Mouse (Mus musculus) heart, embryonic 10.5 days (tissue): ENCODE measurements around the gene Cacna1f. TPM values are rescaled to one million over a fixed set of nuclear protein-coding genes. Genes with fewer than 3 reads are reported as not detected.

Experiments
- DNase-seq: peaks from one replicate; pipeline ENCODE4 v3.0.0-alpha.2; 2017; ENCODE audit warnings: low spot score
- H3K27ac ChIP-seq: fragments of 300-500 bp; sonication (generic); 2 replicates; pipeline ENCODE4 v1.5.1; 2016; ENCODE audit warnings: mild to moderate bottlenecking
- H3K27me3 ChIP-seq: fragments of 300-500 bp; sonication (generic); 2 replicates; pipeline ENCODE4 v1.6.1; 2016; ENCODE audit warnings: mild to moderate bottlenecking; ENCODE audit not compliant: poor library complexity, insufficient read depth, severe bottlenecking
- H3K36me3 ChIP-seq: fragments of 300-500 bp; sonication (generic); 2 replicates; pipeline ENCODE4 v1.6.1; 2016; ENCODE audit warnings: mild to moderate bottlenecking, moderate library complexity
- H3K4me1 ChIP-seq: fragments of 300-500 bp; sonication (generic); 2 replicates; pipeline ENCODE4 v1.6.1; 2016; ENCODE audit warnings: mild to moderate bottlenecking
- H3K4me3 ChIP-seq: fragments of 300-500 bp; sonication (generic); 2 replicates; pipeline ENCODE4 v1.5.1; 2016; ENCODE audit warnings: mild to moderate bottlenecking, moderate library complexity
- H3K9me3 ChIP-seq: fragments of 300-500 bp; sonication (generic); 2 replicates; pipeline ENCODE4 v1.6.1; 2016; ENCODE audit warnings: mild to moderate bottlenecking, moderate library complexity
- WGBS: fragments of 180-500 bp; shearing (Covaris S2); methylation state at CpG from one replicate; pipeline ENCODE4 v1.1.7; 2016; 5-methylcytosine and 5-hydroxymethylcytosine counted together
- polyA plus RNA-seq: library from polyadenylated mRNA; unstranded; fragments of >200 nt; fragmentation: Nextera tagmentation; extraction: Ambion mirVana; gene quantifications from 2 replicates; pipeline ENCODE4 v1.2.1, GENCODE M21; 2016

Cacna1f gene
- polyA plus RNA-seq, 1 experiment from 2014 or later = 0.03 TPM

- 0 out of 2 replicates have a peak, but pooled peaks cover 4% of the 10 kb centered on the region for H3K4me1 ChIP-seq
- H3K36me3 ChIP-seq = no peaks in the 10 kb centered on the region
- H3K27me3 ChIP-seq = peaks cover 24% of the 10 kb centered on the region
- H3K27ac ChIP-seq = no peak overlapping the region
- H3K9me3 ChIP-seq = no peaks in the 10 kb centered on the region
- 28% methylated on average over 12 of the region's 12 CpGs for WGBS
- H3K4me3 ChIP-seq = no peak overlapping the region
- DNase-seq = no peak
Observed at GRCm38 (mm10) chrX:7640785-7641184, 33.9 kb downstream of the Cacna1f start.

- no peaks in the 10 kb centered on the region for H3K9me3 ChIP-seq
- peaks cover 7% of the 10 kb centered on the region; the same call in 1 of the 2 replicates for H3K27me3 ChIP-seq
- peak; percentile 85 for DNase-seq
- H3K36me3 ChIP-seq = no peaks in the 10 kb centered on the region
- no peak overlapping the region for H3K4me3 ChIP-seq
- WGBS = 15% methylated on average over 5 of the region's 5 CpGs
- no peaks in the 10 kb centered on the region for H3K4me1 ChIP-seq
- no peak overlapping the region for H3K27ac ChIP-seq
Observed at GRCm38 (mm10) chrX:7645349-7645748, 38.5 kb downstream of the Cacna1f start.

DNA sequence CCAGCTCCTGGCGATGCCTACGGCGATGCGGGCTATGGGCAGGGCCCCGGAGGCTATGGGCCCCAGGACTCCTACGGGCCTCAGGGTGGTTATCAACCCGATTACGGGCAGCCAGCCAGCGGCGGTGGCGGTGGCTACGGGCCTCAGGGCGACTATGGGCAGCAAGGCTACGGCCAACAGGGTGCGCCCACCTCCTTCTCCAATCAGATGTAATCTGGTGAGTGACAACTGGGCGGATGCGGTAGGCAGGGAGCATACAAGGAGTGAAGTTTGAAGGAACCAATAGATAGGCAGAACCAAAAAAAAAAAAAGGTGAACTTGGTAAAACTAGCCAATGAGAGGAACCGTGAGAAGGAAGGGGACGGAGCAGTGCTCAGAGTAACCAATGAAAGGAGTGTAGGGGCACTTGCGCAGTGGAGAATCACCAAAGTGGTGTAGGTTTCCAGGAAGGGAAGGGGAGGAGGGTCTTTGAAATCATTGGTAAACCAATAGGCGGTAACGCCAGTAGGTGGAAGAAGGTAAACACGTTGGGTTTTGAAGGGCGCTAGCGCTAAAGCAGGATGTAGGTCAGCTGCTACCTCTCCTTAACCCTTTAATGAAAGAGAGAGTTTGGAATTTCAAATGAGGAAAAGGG, 41.9 kb downstream of the Cacna1f start:
- Histone ChIP-seq H3K27me3 (no peaks in the 10 kb centered on the region), H3K4me3 (peak overlapping the region; percentile 61), H3K9me3 (no peaks in the 10 kb centered on the region), H3K27ac (peak overlapping the region; percentile 91), H3K4me1 (no peaks in the 10 kb centered on the region), H3K36me3 (no peaks in the 10 kb centered on the region)
- 11% methylated on average over 25 of the region's 25 CpGs for WGBS
- peak; percentile 93 for DNase-seq

DNA sequence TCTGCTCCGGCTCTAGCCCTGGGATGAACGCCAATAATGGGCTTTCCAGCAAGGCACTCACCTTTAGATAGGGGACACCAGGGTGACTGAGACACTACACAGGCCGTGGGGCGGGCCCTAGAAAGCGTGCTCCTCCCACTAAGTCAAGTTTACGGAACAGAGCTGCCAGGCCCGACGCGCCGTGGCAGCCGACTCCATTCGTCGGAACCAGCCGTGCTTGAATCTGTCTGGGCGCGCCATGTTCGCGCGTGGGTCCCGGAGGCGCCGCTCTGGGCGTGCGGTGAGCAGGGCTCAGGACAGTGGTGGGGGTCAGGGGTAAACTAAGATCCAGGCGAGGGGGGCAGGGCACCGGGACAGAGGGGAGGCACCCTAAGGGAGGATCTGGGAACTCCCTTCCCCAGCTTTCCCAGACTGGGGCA, 50.3 kb downstream of the Cacna1f start, which contains the start of gene Prickle3:
Prickle3 (plus strand) TSS at position 40 of the 419 bp plus-strand sequence.
- H3K27ac ChIP-seq = peak within 1 kb of the TSS; percentile 86
- peaks cover 12% of the 10 kb centered on the region; the same call in 1 of the 2 replicates for H3K4me1 ChIP-seq
- H3K36me3 ChIP-seq = no peaks in the 10 kb centered on the region
- H3K9me3 ChIP-seq = no peaks in the 10 kb centered on the region
- H3K27me3 ChIP-seq = no peaks in the 10 kb centered on the region
- peak within 1 kb of the TSS; percentile 68 for H3K4me3 ChIP-seq
- WGBS = 19% methylated on average over 26 of the region's 26 CpGs
- DNase-seq = peak; percentile 85

DNA sequence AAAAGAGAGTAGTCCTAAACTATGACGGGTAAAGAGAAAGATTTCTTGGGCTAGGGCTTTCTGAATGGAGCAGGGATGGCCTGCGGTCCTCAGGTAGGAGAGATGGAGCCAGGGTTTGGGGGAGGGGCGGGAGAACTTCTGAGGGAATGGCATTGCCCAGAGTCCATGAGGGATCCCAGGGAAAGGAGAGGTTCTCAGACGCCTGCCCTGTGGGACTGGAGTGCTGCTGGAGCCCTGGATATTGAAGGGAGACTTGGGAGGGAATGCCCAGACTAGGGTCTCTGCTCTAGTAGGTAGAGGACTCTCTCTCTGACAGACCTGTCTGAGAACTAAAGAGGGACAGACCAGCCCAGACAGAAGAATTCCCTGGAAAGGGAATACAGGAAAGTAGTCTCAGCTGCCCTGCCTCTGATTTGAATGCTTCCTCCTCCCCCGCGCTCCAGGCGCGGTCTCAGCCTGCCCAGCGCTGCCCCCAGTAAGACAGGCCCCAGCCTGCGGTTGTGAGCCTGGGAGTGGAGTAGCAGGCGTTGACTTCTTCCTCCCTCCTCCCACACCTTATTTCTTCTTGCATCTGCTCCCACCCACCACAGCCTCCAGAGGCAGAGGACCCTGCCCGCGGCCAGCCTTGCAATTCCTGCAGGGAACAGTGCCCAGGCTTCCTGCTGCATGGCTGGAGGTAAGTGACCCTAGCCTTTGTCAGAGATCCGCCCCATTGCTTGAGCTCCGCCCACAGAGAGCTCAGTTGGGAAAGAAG, 51.3 kb downstream of the Cacna1f start:
- H3K4me1 ChIP-seq = peaks cover 12% of the 10 kb centered on the region; the same call in 1 of the 2 replicates
- no peak for DNase-seq
- H3K36me3 ChIP-seq = no peaks in the 10 kb centered on the region
- H3K4me3 ChIP-seq = peak overlapping the region; percentile 68
- H3K27ac ChIP-seq = peak overlapping the region; percentile 86; the same call in 1 of the 2 replicates
- 27% methylated on average over 15 of the region's 15 CpGs for WGBS
- no peaks in the 10 kb centered on the region for H3K27me3 ChIP-seq
- H3K9me3 ChIP-seq = no peaks in the 10 kb centered on the region

GRCm38 (mm10) chrX:7658785-7659589, 52.1 kb downstream of the Cacna1f start:
- Histone ChIP-seq H3K9me3 (no peaks in the 10 kb centered on the region), H3K4me1 (peaks cover 12% of the 10 kb centered on the region; the same call in 1 of the 2 replicates), H3K27ac (0 out of 2 replicates have a peak overlapping the region, but pooled peaks have one; percentile 86), H3K27me3 (no peaks in the 10 kb centered on the region), H3K4me3 (peak overlapping the region; percentile 68), H3K36me3 (no peaks in the 10 kb centered on the region)
- 50% methylated on average over 11 of the region's 11 CpGs for WGBS
- no peak for DNase-seq

DNA sequence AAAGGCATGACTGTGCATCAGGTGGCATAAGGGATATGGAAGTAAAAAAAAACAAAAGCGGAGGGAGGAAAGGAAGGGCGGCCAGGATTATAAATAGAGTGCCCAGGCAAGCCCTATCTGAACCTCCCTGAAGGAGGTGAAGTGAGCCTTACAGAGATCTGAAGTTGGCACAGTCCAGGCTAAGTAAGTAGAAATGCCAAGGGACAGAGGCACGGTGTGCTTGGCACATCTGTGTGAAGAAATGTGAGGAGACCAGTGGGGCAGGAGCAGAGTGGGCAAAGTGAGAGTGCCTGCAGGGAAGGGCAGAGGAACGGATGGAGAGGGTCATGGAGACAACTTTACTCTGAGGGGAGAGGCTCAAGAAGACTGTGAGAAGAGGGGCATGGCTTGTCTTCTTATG, 54.2 kb downstream of the Cacna1f start:
- no peak for DNase-seq
- no peaks in the 10 kb centered on the region for H3K9me3 ChIP-seq
- H3K27ac ChIP-seq = no peak overlapping the region
- H3K4me3 ChIP-seq = no peak overlapping the region
- WGBS = 72% methylated on average over 4 of the region's 4 CpGs
- no peaks in the 10 kb centered on the region for H3K27me3 ChIP-seq
- H3K36me3 ChIP-seq = peaks cover 9% of the 10 kb centered on the region; the same call in 1 of the 2 replicates
- peaks cover 12% of the 10 kb centered on the region; the same call in 1 of the 2 replicates for H3K4me1 ChIP-seq

- DNase-seq = no peak
- 75% methylated on average over 3 of the region's 3 CpGs for WGBS
- no peaks in the 10 kb centered on the region for H3K9me3 ChIP-seq
- H3K27ac ChIP-seq = no peak overlapping the region
- peaks cover 22% of the 10 kb centered on the region for H3K36me3 ChIP-seq
- no peaks in the 10 kb centered on the region for H3K27me3 ChIP-seq
- no peak overlapping the region for H3K4me3 ChIP-seq
- peaks cover 11% of the 10 kb centered on the region; the same call in 1 of the 2 replicates for H3K4me1 ChIP-seq
Observed at GRCm38 (mm10) chrX:7662936-7663335, 56.1 kb downstream of the Cacna1f start.

DNA sequence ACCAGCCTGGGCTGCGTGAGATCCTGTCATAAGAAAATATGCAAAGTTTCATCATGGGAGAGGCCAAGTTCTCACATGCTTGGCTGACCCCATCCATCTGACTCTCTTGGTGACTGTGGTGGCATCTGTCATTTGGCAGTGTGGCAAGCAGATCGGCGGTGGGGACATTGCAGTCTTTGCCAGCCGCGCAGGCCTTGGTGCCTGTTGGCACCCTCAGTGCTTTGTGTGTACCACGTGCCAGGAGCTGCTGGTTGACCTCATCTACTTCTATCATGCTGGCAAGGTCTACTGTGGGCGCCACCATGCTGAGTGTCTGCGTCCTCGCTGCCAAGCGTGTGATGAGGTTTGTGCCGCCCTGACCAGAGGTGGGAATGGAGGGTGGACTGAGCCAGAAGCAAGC, 57.9 kb downstream of the Cacna1f start:
- 83% methylated on average over 11 of the region's 11 CpGs for WGBS
- no peaks in the 10 kb centered on the region for H3K9me3 ChIP-seq
- H3K4me1 ChIP-seq = no peaks in the 10 kb centered on the region
- peaks cover 30% of the 10 kb centered on the region for H3K36me3 ChIP-seq
- H3K27ac ChIP-seq = no peak overlapping the region
- H3K4me3 ChIP-seq = no peak overlapping the region
- no peak for DNase-seq
- no peaks in the 10 kb centered on the region for H3K27me3 ChIP-seq

DNA sequence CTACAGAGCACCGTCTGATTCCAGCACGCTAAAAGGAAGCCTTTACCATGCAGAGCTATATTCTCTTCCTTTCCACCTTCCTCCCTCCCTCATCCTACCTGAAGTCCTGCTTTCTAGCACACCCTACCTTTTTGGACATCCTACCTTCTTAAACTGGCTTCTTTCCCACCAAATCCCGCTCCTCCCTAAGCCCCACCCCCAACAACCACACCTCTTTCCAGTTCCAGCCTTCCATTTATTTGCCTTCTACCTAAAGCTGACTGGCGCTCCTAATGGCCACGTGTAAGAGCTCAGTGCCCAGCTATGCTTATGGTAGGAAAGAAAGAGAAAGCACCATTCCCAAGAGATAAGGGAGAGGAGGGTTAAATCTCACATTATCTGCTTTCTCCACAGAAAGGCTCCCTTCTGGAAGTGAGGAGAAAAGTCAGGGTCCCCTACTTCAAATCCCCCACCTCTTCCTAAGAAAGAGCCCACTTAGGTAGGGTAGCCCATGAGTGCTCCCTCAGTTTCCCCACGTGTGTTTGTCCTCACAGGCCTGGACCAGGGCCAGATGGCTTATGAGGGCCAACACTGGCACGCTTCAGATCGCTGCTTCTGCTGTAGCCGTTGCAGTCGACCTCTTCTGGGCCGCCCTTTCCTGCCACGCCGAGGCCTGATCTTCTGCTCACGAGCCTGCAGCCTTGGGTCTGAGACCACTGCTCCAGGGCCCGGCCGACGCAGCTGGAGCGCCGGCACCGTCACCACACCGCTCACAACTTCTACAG, 59.0 kb downstream of the Cacna1f start:
- Histone ChIP-seq H3K4me3 (no peak overlapping the region), H3K36me3 (peaks cover 30% of the 10 kb centered on the region), H3K4me1 (no peaks in the 10 kb centered on the region), H3K9me3 (no peaks in the 10 kb centered on the region), H3K27me3 (no peaks in the 10 kb centered on the region), H3K27ac (no peak overlapping the region)
- no peak for DNase-seq
- WGBS = 68% methylated on average over 21 of the region's 21 CpGs

DNA sequence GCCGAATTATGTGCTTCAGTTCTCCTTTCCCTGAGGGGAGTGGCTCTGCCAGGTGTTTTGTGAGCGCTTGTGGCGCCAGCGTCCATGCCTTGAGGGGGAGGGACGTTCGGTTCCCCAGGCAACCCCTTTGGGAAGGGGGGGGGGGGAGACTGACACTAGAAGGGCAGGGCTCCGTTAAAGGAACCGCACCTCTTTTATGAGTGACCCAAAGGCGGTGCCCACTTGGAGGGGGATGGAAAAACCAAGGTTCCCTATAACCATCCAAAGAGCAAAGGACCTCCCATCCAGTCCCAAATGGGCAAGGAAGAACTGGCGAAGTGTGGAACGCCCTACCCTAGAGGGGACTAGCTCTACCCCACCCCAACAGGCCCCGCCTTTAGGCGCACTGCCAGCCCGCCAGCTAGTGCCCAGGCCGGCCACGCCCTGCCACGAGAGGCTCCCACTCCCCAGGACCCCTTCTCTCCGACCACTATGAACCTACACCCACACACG, 63.6 kb downstream of the Cacna1f start:
- H3K36me3 ChIP-seq = peaks cover 24% of the 10 kb centered on the region
- peaks cover 9% of the 10 kb centered on the region; the same call in 1 of the 2 replicates for H3K4me1 ChIP-seq
- H3K9me3 ChIP-seq = no peaks in the 10 kb centered on the region
- 21% methylated on average over 18 of the region's 19 CpGs for WGBS
- H3K27ac ChIP-seq = peak overlapping the region; percentile 85
- DNase-seq = peak; percentile 80
- H3K4me3 ChIP-seq = peak overlapping the region; percentile 68
- no peaks in the 10 kb centered on the region for H3K27me3 ChIP-seq
